Mouse (Mus musculus) stomach, postnatal 0 days (tissue): Measurements from ENCODE around the gene Fut8.

ENCODE experiments used
- CTCF ChIP-seq: IDR thresholded peaks from 2 replicates; pipeline ENCODE4 v1.5.1; 2016; ENCODE audit warnings: antibody characterized with exemption, low read depth, mild to moderate bottlenecking, moderate library complexity
- EP300 ChIP-seq: optimal IDR thresholded peaks from 2 replicates; pipeline ENCODE3; 2016; ENCODE audit warnings: antibody characterized with exemption

GRCm38 (mm10) chr12:77519534-77520102 is 281.7 kb downstream of the Fut8 start:
- TF ChIP-seq CTCF (no peak), EP300 (no peak)
